Mouse (Mus musculus) testis, adult 2 months (tissue): ENCODE results near the gene Fgfr4.

Experiments
- CTCF ChIP-seq: fragments of 200-500 bp; IDR thresholded peaks from 2 replicates; pipeline ENCODE4 v1.5.1; 2012; ENCODE audit warnings: low read depth, mild to moderate bottlenecking, inconsistent platforms, low read length, moderate library complexity; ENCODE audit not compliant: control insufficient read depth, insufficient read depth, insufficient replicate concordance
- POLR2A ChIP-seq: fragments of 200-500 bp; IDR thresholded peaks from 2 replicates; pipeline ENCODE4 v1.6.1; 2012; ENCODE audit warnings: low read depth, mild to moderate bottlenecking, inconsistent platforms, low read length, moderate library complexity; ENCODE audit not compliant: control insufficient read depth

GRCm38 (mm10) chr13:55204667-55205389 lies 52.4 kb downstream of the Fgfr4 start:
- no peak for TF ChIP-seq POLR2A
- no peak for TF ChIP-seq CTCF
